Mouse (Mus musculus): ENCODE results near the gene Mbnl2.

Gene Mbnl2

DNA sequence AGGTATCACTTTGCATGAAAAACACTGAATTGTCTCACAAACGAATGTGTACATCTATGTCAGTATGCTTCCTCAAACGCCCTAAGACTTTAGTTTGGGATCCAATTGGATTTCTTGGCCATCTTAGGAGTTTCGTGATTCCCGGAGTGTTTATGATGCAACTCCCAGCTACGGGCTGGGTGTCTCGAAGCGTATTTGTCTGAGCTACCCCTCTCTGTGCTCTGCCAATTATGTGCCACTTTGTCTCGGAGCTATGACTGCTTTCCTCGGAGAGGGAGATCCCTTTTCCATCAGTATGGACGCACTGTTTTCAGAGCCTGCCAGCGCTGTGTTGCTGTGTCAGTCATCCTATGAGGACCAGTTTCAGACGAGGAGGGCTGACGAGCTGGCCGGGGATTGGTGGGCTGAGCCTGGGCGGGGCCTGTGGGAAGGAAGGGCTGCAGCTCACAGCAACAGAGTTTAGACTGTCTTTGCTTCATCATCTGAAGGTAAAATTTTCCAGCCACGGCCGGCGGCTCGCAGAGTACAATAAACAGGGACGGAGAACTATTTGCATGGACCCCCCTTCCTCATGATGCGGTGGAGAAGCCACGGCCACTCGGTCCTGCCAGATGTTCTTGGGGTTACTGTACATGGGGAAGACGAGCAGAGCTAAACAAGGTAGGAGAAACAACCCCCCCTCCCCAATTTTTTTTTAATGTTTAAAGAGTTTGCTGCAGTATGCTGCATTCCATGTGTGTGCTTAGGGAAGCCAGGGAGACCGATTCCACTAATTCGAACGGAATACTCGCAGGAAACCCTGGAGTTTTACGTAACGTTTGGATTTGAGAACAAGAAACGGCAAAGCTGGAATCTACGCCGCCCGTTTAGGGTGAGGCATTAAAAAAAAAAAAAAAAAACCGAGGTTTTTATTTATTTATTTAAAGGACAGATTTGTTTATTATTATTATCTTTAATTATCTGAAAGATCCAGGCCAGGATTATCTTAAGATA lies at the start of gene Mbnl2:
TSS of gene Mbnl2 (plus strand) at position 424 of the 993 bp plus-strand sequence.
- DNase-seq (ENCODE audit: low read depth) = peak; percentile 95

DNA sequence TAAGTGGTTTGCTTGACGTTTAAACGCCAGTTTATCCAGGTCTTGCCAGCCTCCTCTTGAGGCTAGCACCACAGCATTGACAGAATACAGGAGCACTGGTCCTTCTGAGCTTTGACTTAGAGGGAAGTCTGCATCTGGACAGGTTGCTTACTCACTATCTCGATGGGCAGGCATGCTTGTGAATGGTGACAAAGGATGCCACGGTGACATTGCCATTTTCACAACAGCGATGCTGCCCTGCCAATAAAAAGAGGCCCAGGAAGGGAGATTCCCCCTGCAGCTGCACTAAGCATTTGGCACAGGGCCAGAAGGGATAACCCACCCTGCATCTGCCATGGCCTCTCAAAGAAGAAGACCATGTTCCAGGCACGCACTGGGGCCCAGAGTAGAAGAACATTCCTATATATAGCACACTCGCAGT lies 43.4 kb upstream of the Mbnl2 start:
- no peak for DNase-seq (ENCODE audit: low read depth)

DNA sequence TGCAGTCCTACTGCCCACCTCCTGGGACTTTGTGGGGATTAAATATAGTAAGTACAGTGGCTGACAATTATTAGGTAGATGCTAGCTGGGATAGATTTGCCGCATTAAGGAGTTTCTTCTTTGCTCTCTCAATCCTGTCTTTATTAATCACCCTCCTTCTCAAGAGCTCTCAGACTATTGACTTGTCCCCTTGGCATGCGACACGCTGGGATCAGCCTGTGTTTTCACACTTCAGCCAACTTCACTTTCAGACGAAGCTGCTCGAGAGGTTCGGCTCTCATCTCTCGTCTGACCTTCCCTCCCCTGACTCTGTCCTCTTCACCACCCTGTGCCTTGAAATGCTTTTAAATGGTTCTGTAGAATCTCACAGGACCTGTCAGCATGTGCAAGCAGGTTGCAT lies 39.9 kb upstream of the Mbnl2 start:
- DNase-seq (ENCODE audit: low read depth) = no peak

DNA sequence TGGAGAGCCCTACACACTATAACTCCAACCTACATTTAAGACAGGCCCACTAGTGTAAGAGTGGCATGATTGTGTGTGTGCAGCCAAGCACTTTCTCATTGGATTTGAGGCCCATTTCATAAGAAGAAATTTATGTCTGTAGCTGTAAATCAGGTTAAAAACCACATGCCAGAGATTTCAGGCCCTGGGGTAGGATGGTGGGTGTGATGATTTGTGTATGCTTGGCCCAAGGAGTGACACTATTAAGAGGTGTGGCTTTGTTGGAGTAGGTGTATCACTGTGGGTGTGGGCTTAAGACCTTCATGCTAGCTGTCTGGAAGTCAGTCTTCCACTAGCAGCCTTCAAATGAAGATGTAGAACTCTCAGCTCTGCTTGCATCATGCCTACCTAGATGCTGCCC lies 37.0 kb upstream of the Mbnl2 start:
- no peak for DNase-seq (ENCODE audit: low read depth)

DNA sequence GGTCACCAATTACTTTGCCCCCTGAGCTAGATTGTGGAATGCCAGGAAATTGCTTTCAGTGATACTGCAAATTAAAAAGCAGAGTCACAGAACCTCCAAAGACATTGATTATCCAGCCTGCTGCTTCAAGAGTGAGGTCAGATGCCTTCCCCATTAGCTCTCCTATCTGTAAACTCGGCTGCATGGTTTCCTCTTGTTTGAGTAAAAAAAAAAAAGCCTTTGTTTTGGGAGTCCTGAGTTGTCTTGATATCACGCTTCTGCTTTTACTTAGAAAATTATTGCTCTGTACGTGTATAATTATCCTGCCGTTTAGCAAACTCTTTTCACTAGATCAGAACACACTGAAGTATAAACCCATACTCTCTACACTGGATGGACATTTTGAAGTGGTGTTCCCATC lies 35.3 kb upstream of the Mbnl2 start:
- no peak for DNase-seq (ENCODE audit: low read depth)

DNA sequence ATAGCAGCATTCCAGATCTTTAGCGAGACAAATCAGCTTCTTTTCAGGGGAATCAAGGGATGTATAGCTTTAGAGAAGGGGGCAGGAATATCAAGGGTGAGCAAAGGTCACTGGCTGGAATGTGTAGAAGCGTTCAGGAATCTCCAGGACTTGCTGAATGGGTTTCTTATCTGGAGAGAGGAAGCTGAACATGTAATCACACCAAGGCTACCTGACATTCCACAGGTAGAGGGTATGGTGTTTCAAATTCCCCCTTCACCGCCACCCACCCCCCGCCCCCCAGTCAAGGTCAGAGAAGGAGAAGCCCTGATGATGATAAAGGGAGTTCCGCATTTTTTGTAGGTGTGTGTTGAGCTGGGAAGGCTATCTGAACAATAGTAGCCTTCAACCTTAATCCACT lies 32.8 kb upstream of the Mbnl2 start:
- no peak for DNase-seq (ENCODE audit: low read depth)

DNA sequence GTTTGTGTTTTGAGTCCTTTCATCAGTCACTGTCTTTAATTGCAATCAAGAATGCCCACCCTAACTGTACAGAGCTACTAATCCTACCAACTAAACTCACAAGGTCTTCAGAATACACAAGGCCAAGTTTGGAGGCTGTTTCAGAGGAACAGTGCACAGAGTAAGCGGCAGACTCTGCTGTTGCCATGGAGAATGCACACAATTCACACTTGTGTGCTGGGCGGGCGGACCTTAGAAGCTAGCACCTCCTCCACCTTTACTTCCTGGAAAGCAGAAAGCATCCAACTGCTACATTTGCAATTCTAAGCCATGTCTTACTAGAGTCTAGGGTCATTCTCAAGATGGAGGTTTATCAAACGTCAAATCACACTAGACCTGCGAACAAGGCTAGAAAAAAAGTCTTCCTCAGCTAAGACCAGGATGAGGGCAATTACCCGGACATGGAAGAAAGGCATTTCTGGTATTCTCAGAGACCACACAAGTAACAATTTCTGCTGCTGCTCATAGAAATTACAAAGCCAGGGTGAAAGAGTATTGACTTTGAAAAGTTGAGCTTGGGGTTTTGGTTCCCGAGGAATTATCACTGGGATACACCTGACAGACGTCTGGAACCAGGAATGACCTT lies 30.3 kb upstream of the Mbnl2 start:
- DNase-seq (ENCODE audit: low read depth) = no peak

DNA sequence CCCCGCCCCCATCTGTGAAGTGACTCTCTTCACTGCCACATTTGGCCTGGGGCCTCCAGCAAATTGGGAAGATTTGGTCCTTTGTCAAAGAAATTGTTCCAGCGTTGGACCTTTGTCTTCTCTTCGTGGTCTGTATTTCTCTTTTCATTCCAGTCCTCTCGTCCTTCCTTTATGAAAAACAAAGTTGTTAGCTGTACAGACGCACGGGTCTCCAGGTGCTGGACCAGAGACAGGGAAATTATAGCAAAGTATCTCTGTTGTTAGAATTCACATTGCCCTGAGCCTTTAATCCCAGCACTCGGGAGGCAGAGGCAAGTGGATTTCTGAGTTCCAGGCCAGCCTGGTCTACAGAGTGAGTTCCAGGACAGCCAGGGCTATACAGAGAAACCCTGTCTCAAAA lies 22.1 kb upstream of the Mbnl2 start:
- no peak for DNase-seq (ENCODE audit: low read depth)

DNA sequence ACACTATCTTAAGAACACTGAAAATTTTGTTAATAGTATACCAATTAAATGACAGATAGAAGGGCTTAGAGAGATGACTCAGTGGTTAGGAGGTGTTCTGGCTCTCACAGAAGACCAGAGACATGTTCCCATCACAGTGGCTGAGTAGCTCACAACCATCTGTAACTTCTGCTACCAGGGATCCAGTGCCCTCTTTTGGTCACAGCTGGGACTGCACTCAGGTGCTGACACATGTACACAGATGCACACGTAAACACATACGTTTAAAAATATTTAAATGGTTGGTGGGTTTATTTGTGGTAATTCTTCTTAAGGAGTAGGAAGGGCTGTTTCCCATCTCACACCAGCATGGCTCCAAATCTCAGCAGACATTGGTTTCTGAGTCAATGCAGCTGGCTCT lies 19.3 kb upstream of the Mbnl2 start:
- DNase-seq (ENCODE audit: low read depth) = no peak

DNA sequence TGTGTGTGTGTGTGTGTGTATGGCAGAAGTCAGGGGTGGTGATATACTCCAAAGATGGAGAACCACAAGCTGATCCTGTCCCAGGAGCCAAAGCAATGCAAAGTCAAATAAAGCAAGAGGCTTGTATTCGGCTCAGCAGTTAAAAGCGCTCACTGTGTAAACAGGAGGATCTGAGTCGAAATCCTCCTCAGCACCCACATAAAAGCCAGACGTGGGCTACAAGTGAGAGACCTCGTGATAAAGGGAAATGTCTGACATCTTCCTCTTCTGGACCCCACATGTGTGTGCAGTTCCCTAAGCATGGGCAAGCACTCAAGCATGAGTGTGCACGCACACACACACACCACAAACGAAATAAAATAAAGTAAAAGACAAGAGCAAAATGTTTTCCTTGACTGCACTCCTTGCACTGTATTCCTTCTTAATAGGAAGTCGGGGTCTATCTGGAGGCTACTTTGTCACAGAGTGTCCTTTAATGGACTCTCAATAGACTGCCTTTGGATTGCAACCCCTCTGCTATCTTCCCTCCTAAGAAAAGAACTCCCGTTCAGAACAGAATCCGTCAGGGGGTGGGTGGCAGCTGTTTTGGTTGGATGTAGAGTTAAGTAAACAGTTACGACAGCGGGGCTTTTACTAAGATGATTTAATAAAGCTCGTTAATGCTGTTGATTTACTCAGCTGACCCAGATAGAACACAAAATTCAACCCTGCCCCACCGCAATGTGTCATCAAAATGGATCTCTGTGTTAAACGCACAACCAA lies 18.7 kb upstream of the Mbnl2 start:
- no peak for DNase-seq (ENCODE audit: low read depth)

DNA sequence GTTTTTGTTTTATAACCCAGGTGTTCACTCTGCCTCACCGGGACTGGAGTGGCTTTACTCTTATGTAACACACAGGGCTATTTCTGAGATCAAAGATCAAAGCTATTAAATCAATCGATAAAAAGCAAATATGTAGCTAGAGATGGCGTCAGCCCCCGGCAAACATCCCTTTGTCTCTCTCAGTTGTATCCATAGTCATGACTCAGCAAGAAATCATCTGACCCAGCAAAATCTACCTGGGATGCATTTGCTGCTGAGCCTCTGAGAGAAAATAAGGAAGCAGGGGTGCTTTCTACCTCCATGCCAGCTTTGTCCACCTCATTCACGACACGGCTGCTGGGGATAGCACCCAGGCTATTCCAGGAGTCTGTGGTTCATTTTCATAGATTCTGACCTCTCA lies 18.0 kb upstream of the Mbnl2 start:
- no peak for DNase-seq (ENCODE audit: low read depth)

DNA sequence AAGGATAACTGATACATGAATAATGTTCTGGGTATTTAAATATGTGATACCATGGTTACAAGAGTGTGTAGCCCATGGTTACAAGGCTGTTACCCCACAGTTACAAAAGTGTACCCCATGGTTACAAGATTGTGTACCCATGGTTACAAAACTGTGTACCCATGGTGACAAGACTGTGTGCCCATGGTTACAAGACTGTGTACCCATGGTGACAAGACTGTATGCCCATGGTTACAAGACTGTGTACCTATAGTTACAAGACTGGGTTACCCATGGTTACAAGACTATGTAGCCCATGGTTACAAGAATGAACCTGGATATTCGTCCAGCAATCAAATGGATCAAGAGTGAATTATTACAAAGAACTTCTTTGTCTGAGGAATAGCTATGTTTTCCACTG lies 16.0 kb upstream of the Mbnl2 start:
- DNase-seq (ENCODE audit: low read depth) = no peak

DNA sequence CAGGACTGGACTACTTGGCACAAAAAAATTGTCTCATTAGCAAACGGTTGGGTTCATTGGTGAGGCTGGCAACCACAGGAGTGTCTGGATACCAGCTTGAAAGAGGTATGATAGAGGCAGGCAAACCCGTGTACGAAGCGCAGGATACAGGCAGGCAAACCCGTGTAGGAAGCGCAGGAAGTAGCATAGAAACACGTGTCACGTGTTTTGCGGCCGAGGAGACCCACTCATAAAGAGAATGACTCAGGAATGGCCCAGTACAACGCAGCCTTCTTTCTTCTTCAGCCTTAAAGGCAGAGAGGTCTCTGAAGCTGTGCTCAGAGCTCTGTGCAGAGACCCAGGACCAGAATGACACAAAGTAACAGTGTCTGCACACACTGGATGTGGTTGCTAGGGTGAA lies 13.9 kb upstream of the Mbnl2 start:
- DNase-seq (ENCODE audit: low read depth) = no peak

DNA sequence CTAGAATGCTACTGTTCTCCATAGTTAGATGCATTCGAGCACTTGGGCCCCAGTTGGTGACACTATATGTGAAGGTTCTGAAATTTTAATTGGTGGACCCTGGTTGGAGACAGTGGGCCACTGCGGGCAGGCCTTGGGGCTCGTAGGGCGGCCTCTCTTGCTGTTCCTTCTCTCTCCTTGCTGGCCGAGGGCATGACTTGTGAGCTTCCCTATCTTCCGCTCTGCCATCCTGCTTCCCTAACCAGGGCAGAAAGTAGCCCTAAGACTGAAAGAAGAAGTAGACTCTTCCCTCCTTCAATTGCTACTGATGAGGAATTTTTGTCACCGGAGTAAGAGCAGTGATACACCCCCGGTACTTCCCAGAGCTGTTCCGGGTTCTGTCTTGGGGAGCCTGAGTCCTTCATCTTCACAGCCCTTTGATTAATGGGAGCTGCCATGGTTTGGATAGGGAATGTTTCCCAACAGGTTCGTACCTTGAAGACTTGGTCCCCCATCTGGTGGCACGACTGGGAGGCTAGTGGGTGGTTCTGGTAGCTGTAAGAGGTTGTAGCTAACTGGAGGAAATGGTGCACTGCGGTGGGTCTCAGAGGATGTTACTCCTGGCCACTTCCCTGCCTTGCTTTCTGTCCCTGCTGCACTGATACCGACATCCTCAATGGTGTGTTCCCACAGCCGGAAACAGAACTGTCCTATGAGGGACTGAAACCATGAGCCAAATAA lies 12.6 kb upstream of the Mbnl2 start:
- no peak for DNase-seq (ENCODE audit: low read depth)

DNA sequence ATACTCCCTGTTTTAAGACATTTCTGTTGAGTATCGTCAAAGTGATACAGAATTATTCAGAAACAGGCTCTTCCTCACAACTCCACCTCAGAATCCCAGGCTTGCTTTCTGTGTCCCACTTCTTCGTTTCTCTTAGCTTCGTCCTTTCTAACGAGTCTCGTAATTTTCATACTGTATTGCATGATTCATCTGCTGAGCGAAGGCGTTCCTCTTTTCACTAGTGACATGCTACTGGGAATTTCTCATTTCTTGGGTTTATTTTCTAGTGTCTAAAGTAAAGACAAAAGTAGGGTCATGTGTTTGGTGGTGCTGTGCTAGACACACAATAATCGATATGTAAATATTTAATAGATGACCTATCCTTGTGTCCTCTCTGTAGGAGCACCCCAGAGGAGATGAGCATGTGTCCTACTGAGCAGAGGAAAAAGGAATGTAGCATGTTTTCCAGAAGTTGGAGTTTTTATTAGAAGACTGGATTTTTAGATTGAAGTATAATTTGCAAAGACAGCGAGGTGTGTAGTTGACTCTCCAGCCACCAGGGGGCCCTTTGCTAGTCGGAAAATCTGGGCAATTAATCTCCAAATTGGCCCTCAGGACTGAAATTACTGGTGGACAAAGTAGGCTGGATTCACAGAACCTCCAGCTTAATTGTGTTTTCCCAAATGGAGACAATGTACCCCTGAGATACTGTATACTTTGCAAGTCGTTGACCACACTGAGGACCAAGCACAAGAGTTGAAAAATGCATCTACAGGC lies 11.9 kb upstream of the Mbnl2 start:
- DNase-seq (ENCODE audit: low read depth) = peak; percentile 70

DNA sequence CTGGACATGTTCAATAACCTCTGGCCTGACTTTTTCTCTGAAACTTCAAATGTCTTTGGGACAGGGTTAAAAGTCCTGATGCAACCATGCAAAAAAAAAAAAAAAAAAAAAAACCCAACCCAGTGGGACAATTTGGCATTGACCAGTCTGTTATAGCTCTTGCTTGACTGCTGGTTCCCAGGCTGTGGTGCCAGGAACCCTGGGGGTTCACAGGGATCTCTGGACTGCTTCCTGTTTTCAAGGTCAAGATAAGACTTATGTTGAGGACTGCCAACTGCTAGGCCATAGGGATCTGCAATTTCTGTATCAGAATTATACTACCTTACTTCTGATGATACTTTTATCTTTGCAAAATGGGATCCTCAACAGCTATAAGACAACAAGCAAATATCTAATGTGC lies 9.6 kb upstream of the Mbnl2 start:
- DNase-seq (ENCODE audit: low read depth) = no peak

DNA sequence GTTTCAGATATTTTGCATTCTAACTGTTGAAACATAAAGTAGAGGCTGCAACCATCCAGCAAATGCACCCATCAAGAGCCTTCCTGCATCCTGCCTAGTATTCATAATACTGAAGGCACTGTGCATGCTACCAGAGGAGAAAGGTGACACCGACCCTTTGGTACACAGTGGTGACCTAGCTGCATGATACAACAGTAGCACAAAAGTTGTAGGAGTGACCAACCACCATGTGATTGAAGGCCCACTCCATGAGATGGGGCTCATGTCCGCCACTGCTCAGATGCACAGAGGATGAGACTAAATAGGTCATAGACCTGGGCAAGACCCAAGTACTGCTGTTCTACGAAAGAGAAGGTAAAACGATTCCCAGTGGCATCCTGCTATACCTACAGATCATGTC lies 8.3 kb upstream of the Mbnl2 start:
- no peak for DNase-seq (ENCODE audit: low read depth)

DNA sequence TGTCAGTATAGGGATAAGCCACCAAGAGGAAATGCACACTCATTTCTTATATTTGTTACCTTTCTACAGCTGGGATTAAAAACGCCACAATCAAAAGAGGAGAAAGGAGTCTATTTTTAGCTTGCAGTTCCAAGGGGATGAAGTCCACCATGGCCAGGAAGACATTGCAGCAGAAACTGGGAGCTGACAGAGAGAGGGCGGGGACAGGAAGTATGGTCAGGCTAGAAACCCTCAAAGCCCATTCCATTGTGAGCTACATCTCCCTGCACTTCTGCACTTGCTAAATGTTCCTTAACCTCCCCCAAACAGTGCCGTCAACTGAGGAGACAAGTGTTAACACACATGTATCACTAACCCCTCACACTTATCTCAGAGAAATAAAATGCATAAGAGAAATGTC lies 5.4 kb upstream of the Mbnl2 start:
- DNase-seq (ENCODE audit: low read depth) = no peak

DNA sequence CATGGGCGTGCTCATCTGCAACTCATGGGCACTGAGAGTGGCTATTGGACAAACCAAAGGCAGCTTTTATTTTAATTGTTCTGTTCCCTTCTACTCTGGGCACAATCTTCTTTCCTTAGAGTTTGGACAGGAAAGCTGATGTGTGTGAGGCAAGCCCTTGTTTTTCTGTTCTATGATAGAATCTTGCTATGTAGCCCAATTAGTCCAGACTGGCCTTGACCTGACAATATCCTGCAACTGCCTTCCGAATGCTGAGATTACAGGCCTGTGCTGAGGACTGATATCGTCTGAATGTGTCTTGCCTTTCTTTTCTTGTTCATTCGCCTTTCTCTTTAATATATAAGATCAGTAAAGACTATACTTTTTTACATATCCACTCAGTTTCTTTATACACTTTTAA lies 4.8 kb upstream of the Mbnl2 start:
- no peak for DNase-seq (ENCODE audit: low read depth)

DNA sequence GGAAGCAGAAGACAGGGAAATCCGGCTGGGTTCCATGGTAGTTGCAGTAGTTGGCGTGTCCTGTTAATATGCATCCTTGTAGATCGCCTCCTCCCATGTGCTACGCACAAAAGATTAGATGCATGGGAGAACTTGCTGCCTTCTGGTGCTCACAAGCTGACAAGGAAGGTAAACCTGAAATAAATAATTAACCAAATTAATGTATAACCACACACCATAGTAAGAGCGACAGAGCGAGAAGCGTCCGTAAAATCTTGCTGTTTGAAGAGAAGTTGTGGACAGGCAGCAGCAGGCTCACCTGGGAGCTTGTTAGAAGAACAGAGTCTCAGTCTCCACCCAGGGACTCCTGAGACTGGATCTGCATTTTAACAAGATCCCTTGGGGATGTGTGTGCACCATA lies 4.4 kb upstream of the Mbnl2 start:
- no peak for DNase-seq (ENCODE audit: low read depth)

DNA sequence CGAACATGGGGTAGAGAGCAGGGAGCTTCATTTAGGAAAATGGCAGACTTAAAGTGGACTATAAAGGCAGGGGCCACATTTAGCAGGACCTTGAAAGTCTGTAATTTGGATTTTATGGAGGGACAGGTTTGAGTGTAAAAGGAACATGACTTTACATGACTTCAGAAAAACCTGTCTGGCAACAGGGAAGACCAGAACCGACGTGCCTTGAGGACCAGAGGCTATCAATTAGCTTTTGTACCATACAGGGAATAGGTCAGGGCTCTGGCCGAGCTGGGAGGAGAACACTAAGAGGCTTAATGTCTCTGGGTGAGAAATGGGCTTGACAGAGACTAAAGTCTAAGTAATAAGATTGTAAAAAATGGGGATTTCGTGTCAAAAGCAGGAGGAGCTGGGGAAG lies 1.7 kb upstream of the Mbnl2 start:
- DNase-seq (ENCODE audit: low read depth) = no peak
